Mouse (Mus musculus) heart, postnatal 25 days (tissue): ENCODE results near the gene Polr2e. TPM values are rescaled to one million over a fixed set of nuclear protein-coding genes. Genes with fewer than 3 reads are reported as not detected.
"Not testable (repeated sequence)": the region's sequence is repeated elsewhere in the genome, so short reads cannot be mapped to it uniquely, and the experiment has no call there.

Experiments used
- DNase-seq: peaks from one replicate; pipeline ENCODE4 v3.0.0; 2022; ENCODE audit warnings: low spot score
- intact Hi-C: fragments of 180-260 bp; cut with DNase I; formaldehyde crosslinking; loops from one replicate; pipeline ENCODE4 v1.15.1; 2025
- total RNA-seq, 2 experiments: library from RNA; stranded (reverse); gene quantifications; 2 replicates each; pipeline ENCODE4 v1.2.3; 2021

The Polr2e gene
- total RNA-seq, 2 experiments from 2014 or later, result 79.3 to 81.2 TPM

DNA sequence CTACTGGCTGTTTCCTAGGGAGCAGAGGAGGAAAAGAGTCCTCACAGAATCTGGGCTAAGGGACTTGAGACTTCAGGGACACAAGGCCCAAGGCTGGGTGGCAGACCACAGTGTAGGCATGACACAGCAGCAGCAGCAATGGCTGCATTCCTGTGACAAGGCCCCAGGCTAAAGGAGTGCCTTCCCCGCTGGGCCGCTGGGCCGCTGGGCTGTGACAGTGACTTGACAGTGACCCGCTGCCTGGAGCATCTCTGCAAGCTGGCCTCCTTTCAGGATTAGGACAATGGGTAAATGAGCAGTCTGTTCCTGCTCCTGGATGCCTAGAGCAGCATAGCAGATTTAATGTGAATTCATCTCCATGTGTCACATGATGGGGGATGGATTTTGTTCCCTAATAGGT, 4.5 kb upstream of the Polr2e start:
- no peak for DNase-seq
- intact Hi-C loops, result no loop called here

GRCm38 (mm10) chr10:80041409-80042060, 1.9 kb upstream of the Polr2e start:
- DNase-seq, intact Hi-C loops: not testable (repeated sequence)

DNA sequence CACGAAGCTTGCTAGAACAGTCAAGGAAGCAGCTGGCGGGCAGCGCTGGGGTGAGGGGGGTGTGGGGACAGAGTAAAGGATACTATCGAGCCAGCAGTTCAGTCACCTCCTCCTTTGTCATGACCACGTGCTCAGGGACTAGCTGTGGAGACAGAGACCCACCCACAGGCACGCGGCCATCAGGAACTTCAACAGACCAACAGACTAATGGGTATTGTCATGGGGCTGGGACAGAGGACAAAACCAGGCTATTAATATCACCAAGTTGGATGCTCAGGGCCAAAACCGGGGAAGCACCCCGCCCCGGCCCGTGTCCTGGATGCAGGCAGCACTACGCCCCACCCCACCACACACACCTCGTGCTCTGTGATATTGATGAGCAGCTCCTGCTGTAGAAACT, 2.8 kb downstream of the Polr2e start:
- intact Hi-C loops, result no loop called here
- DNase-seq, result peak; percentile 70

DNA sequence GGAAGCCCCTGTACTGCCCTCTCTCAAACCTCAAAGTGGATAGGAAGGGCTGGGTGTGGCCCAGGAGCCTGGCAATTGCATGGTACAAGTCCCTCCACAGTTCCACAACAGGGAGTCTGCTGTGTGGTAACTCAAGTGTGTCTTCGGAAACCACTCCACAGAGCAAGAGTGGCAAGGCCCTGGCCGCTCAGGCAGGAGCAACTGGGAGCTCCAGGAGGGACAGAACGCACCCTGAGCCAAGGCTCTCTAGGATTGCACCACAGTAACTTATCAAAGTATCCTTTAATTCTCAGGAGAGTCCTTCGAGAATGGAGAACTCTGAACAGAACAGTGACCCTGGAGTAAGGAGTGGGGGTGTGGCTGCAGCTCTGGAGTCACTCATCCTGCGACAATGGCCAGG, 3.9 kb downstream of the Polr2e start:
- intact Hi-C loops, result no loop called here

DNA sequence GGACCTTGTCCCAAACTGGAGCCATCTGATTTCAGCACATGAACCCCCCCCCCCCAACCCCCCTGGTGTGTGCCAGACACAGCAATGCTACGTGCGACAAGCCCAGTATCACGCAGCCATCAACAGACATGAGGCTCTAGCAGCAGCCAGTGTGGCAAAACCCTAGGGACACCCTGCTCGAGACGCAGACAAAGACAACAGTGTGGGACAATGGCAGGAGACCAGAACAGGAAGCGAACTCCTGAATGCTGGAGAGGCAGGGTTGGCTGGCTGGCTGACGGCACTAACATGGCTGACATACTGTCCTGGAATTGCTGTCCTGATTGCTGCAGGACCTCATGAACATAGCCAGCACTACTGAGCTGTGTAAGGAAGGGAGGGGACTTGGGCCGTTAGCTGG, 4.4 kb downstream of the Polr2e start:
- intact Hi-C loops, result no loop called here
- no peak for DNase-seq

More for the DNA sequence above, 3.9 kb downstream of the Polr2e start:
- DNase-seq, result no peak

DNA sequence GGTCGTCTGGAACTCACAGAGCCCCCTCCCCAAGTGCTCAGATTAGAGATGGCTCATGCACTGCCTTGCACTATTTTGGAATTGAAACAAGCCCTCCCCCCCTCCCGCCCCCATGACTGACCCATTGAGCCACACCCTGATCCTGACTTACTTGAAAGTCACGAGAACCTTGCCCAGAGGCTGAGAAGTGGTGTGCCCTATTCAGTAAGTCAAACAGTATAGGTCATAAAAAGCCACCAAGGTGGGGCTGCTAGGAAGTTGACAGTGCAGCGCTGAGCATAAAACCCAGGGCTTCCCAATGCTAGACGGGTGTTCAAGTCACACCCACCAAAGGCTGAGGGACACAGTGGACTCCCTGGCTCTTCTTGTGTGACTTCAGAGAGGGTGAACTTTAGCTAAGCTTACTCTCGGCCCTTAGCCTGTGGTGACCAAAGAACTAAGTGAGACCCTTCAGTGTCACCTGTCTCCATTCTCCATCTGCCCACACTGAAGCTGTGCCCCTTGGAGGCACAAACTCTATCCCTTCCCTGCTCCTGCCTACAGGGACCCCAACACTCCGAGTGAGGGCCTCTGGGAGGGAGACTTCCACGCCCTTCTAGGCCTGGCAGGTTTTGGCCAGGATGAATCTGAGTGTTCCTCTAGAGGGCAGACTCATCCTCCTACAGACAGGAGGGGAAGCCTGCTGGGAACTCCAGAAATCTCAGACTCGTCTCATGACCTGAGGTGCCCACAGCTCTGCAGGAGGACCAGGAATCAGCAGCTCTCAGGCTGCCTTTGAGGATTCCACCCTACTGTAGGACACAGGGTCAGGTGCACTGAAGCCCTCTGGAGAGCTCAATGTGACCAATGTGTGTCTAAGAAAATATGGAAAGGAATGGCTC, 5.8 kb downstream of the Polr2e start:
- intact Hi-C loops, result loop anchor here (2.0 to 5.0 kb wide), 3 partner anchors 15 to 79 kb away; partner anchors contain the start of gene Abca7
- DNase-seq, result no peak

- DNase-seq, result no peak
- intact Hi-C loops, result loop anchor here (2.0 to 5.0 kb wide), 3 partner anchors 14 to 79 kb away; partner anchors contain the start of gene Abca7
Measured at GRCm38 (mm10) chr10:80032799-80033480, 6.7 kb downstream of the Polr2e start.

GRCm38 (mm10) chr10:80030736-80031135, 8.9 kb downstream of the Polr2e start:
- intact Hi-C loops, result loop anchor here (5.0 kb wide), 2 partner anchors 33 to 82 kb away; partner anchors contain the start of gene Abca7
- DNase-seq, result no peak

DNA sequence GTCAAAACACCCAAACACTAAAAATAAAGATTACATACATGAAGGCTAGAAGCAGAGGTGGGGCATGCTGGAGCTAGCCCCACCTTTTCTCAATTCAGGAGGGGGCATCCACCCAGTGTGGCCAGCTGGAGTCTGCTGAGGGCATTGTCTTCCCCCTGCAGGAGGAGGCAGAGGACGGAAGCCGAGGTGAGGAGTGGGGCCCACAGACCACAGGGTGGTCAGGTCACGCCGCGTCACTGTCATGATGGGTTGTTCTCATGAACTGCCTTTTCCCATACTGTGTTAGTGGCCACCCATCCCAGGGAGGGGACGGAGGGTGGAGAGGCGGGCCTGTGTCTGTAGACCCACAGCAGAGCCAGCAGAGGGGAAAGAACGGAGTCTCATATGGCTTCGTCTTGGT, 9.4 kb downstream of the Polr2e start:
- intact Hi-C loops, result loop anchor here (5.0 kb wide), 2 partner anchors 33 to 82 kb away; partner anchors contain the start of gene Abca7
- no peak for DNase-seq

DNA sequence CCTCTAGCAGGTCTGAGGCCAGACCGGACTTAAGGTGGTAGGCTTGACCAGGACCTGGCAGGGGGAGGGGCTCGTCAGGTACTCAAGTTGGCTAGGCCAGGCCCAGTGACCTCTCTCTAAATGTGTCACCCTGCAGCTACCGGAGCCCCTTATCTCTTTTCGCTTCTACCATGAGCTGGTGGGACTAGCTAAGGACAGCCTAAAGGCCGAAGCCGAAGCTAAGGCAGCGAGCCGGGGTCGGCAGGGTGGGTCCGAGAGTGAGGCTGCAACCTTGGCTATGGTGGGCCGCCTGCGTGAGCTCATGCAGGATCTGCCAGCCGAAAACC, 11.1 kb downstream of the Polr2e start:
- no peak for DNase-seq

GRCm38 (mm10) chr10:80027681-80028520, 11.7 kb downstream of the Polr2e start:
- intact Hi-C loops, result no loop called here
- DNase-seq, result no peak

More for the DNA sequence above, 11.1 kb downstream of the Polr2e start:
- intact Hi-C loops, result no loop called here

DNA sequence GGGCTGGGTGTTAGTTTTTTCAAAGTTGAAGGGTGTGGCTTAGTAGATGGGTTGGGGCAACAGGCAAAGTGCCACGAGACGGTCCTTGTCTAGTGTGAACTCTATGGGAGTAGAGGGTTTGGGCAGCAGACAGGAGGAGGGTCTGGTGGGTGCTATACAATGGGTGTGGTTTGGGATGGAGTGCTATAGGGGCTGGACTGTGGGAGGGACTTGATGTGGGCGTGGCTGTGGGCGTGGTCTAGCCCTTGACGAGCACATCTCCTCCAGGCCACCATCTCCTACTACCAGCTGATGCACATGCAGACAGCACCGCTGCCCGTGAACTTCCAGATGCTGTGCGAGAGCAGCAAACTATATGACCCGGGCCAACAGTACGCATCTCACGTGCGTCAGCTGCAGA, 13.7 kb downstream of the Polr2e start:
- intact Hi-C loops, result no loop called here

GRCm38 (mm10) chr10:80025463-80025862, 14.1 kb downstream of the Polr2e start:
- DNase-seq, result no peak
- intact Hi-C loops, result no loop called here

More for the DNA sequence above, 13.7 kb downstream of the Polr2e start:
- DNase-seq, result no peak

DNA sequence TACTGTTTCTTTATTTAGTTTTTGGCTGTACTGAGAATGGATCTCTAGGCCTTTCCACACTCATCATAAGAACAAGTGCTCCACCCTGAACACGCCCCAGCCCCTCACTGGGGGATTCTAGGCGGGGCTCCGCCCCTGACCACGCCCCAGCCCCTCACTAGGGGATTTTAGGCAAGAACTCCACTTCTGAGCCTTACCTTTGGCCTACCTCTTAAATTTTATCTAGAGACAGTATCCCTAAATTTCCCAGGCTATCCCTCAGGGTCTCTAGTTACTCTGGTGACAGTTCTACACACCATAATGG, 14.6 kb downstream of the Polr2e start:
- DNase-seq, result no peak
- intact Hi-C loops, result no loop called here

DNA sequence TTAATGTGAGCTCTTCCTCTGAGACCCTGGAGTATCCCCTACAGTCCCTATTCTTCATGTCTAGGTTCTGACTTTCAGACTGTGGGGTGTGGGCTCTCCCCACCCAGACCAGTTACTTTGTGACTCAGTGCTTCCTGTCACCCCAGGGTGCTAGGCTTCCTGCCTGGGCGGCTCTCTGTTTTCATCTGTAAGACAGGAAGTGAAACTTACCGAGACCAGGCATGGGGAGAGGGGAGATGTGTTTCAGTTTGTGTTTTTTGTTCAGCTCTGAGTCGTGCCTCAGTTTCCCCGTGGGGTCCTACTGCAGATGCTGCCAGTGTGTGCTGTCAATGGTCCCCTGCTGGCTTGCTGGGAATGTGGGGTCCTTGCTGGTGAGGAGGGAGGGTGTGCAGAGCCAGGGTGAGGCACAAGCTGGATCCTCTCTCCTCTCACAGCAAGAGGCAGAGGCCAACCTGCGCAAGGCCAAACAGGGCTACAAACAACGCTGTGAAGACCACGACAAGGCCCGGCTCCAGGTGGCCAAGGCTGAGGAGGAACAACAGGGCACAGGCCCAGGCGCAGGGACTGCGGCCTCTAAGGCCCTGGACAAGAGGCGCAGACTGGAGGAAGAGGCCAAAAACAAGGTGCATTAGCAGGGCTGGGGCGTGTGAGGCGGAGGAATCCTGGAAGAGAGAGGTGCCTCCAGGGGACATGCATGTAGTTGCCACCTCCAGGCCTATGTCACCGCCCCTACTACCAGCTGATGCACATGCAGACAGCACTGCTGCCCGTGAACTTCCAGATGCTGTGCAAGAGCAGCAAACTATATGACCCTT, 15.2 kb downstream of the Polr2e start:
- DNase-seq, result no peak
- intact Hi-C loops, result no loop called here

DNA sequence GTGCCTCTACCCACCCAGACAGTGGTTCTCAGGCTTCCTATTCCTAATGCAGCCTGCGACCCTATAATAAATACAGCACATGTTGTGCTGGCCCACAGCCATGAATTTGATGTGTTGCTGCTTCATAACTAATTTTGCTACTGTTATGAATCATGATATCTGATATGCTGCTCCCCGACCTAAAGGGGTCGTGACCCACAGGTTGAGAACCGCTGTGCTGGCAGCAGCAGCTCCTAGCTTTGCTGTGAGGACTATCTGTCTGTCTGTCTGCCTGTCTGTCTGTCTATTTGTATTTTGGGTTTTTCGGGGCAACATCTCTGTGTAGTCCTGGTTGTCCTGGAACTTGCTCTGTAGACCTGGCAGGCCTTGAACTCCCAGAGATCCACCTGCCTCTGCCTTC, 15.8 kb downstream of the Polr2e start:
- intact Hi-C loops, result no loop called here
- no peak for DNase-seq

DNA sequence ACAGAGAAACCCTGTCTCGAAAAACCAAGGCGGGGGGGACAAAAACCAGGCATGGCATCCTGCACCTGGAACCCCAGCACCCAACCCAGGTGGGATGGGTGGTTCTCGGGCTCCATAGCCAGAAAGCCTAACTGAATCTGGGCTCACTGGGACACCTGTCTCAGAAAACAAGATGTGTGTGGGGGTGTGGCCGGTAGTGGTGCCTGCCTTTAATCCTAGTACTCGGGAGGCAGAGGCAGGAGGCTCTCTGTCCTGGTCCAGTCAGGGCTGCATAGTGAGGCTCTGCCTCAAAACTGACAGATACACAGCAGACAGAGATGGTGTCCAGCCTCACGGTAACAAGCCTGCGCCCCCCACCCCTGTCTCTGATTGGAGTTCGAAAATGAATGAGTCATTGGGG, 16.8 kb downstream of the Polr2e start:
- intact Hi-C loops, result no loop called here

DNA sequence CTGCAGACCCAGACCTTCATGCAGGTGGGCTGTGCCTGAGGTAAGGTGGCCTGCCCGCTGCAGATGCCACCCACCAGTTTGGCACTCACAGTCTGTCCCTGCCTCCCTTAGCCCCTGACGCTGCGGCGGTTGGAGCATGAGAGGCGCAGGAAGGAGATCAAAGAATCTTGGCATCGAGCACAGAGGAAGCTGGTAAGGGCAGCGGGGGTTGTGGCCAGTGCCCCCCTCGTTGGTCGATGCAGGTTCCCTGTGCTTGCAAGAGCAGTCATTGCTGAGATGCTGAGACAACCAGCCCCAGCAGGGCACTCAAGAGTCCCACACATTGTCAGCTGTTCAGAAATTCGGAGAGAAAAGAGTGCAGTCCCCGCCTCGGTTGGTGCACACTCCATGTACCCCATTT, 17.4 kb downstream of the Polr2e start:
- DNase-seq, result no peak
- intact Hi-C loops, result no loop called here

More for the DNA sequence above, 16.8 kb downstream of the Polr2e start:
- no peak for DNase-seq

DNA sequence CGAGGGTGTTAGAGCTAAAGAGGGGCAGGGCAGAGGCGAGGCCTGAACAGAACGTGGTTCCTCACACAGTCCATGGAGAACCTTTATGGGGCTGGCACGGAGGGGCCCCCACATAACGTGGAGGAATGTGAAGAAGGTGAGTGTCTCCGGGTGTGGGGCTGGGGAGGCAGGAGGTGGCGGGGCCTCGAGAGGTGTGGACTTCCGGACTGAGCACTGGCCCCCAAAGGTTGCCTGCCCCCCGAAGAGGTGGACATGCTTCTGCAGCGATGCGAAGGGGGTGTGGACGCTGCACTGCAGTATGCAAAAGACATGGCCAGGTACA, 18.3 kb downstream of the Polr2e start:
- intact Hi-C loops, result no loop called here
- no peak for DNase-seq
